Mouse (Mus musculus) CD4-positive naive resting alpha-beta T cell, adult 76 days (primary cell): ENCODE results near the gene Olfr1135. TPM values are rescaled to one million over a fixed set of nuclear protein-coding genes. Genes with fewer than 3 reads are reported as not detected.

Experiments used
- total RNA-seq: library from RNA; stranded (reverse); gene quantifications from one replicate; pipeline ENCODE4 v1.2.4, GENCODE M21; 2023

Olfr1135 gene
- not detected for total RNA-seq

GRCm38 (mm10) chr2:87673564-87673963, at the start of gene Olfr1135:
Olfr1135 (minus strand) TSS chr2:87673664.

GRCm38 (mm10) chr2:87713079-87713478, 39.6 kb upstream of the Olfr1135 start, which contains the start of gene Olfr1137:
Olfr1137 (minus strand) TSS chr2:87713179.

GRCm38 (mm10) chr2:87693847-87694246, 20.4 kb upstream of the Olfr1135 start, which contains the start of gene Olfr1136:
Olfr1136 (minus strand) TSS chr2:87693947.

GRCm38 (mm10) chr2:87658360-87658759, 15.1 kb downstream of the Olfr1135 start, which contains the start of gene Olfr1134:
Olfr1134 (minus strand) TSS chr2:87658460.

GRCm38 (mm10) chr2:87647274-87647673, 26.2 kb downstream of the Olfr1135 start, which contains the start of gene Olfr1133:
Olfr1133 (minus strand) TSS chr2:87647374.

GRCm38 (mm10) chr2:87637435-87637834, 36.0 kb downstream of the Olfr1135 start, which contains the start of gene Olfr1132:
Olfr1132 (minus strand) TSS chr2:87637535.

GRCm38 (mm10) chr2:87626804-87627203, 46.7 kb downstream of the Olfr1135 start, which contains the start of gene Olfr1131:
Olfr1131 (plus strand) TSS chr2:87627104.

Other genes with a start within 250 kb of the Olfr1135 start
- not detected for gene Olfr1124, start 243.4 kb downstream of the Olfr1135 start, total RNA-seq
- not detected for gene Olfr1126, start 219.7 kb downstream of the Olfr1135 start, total RNA-seq
- gene Pramel7, start 176.6 kb downstream of the Olfr1135 start, total RNA-seq: not detected
- gene Pramel6, start 167.1 kb downstream of the Olfr1135 start, total RNA-seq: not detected
- gene Olfr153, start 141.9 kb downstream of the Olfr1135 start, total RNA-seq: not detected
- gene Olfr1128, start 128.1 kb downstream of the Olfr1135 start, total RNA-seq: not detected
- not detected for gene Olfr1129, start 99.8 kb downstream of the Olfr1135 start, total RNA-seq
- not detected for gene Olfr1130, start 67.5 kb downstream of the Olfr1135 start, total RNA-seq
- gene Olfr1131, start 46.6 kb downstream of the Olfr1135 start, total RNA-seq: not detected
- not detected for gene Olfr1132, start 36.1 kb downstream of the Olfr1135 start, total RNA-seq
- not detected for gene Olfr1133, start 26.3 kb downstream of the Olfr1135 start, total RNA-seq
- not detected for gene Olfr1134, start 15.2 kb downstream of the Olfr1135 start, total RNA-seq
- gene Olfr1136, start 20.3 kb upstream of the Olfr1135 start, total RNA-seq: not detected
- not detected for gene Olfr1137, start 39.5 kb upstream of the Olfr1135 start, total RNA-seq
- not detected for gene Olfr1138, start 66.3 kb upstream of the Olfr1135 start, total RNA-seq
- gene Olfr1140, start 70.1 kb upstream of the Olfr1135 start, total RNA-seq: not detected
- not detected for gene Olfr1141, start 80.3 kb upstream of the Olfr1135 start, total RNA-seq
- gene Olfr152, start 105.8 kb upstream of the Olfr1135 start, total RNA-seq: not detected
- gene Olfr1143, start 126.9 kb upstream of the Olfr1135 start, total RNA-seq: not detected
- gene Olfr1145, start 136.2 kb upstream of the Olfr1135 start, total RNA-seq: not detected
- not detected for gene Olfr1148, start 156.9 kb upstream of the Olfr1135 start, total RNA-seq
- gene Olfr1150-ps1, start 170.3 kb upstream of the Olfr1135 start, total RNA-seq: not detected
- gene Olfr1151, start 182.2 kb upstream of the Olfr1135 start, total RNA-seq: not detected
- gene Olfr1152, start 192.8 kb upstream of the Olfr1135 start, total RNA-seq: not detected
- not detected for gene Olfr1153, start 221.3 kb upstream of the Olfr1135 start, total RNA-seq
- not detected for gene Olfr1154, start 231.5 kb upstream of the Olfr1135 start, total RNA-seq